Mouse (Mus musculus) v-Abl transformed pro-B cells (cell line): ENCODE data around the gene Bod1l.

Source experiments
- in situ Hi-C, 2 experiments: fragments of 400-800 bp; cut with MboI; formaldehyde crosslinking; loops; one replicate each; pipeline ENCODE4 v1.15.1; 2025; ENCODE audit not compliant: unreplicated experiment in 2 of 2

Bod1l gene

GRCm38 (mm10) chr5:41761509-41762140 is 82.5 kb downstream of the Bod1l start:
- in situ Hi-C loops: no loop called here

GRCm38 (mm10) chr5:41760831-41761508 is 83.1 kb downstream of the Bod1l start:
- in situ Hi-C loops: no loop called here

GRCm38 (mm10) chr5:41760071-41760470 is 84.0 kb downstream of the Bod1l start:
- in situ Hi-C loops: no loop called here

- in situ Hi-C loops: no loop called here
These were observed 85.2 kb downstream of the Bod1l start for GRCm38 (mm10) chr5:41758671-41759639.

- in situ Hi-C loops: no loop called here
These were observed 86.8 kb downstream of the Bod1l start for GRCm38 (mm10) chr5:41757338-41757737.

DNA sequence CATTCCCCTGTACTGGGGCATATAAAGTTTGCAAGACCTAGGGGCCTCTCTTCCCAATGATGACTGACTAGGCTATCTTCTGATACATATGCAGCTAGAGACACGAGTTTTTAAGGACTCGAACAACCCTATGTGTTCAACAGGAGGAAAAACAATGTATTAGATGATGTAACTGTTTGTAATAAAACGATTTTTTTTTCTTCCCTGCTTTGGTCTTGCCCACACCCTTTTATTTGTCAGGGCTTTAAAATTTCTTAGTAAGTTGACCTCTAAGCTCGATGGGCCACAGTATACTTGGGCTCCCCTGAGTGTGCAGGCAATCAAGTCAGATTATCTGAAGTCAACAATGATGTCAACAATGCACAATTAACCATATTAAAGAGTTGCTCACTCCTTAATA is 87.7 kb downstream of the Bod1l start:
- in situ Hi-C loops: no loop called here

- in situ Hi-C loops: no loop called here
These were observed 88.6 kb downstream of the Bod1l start for GRCm38 (mm10) chr5:41755373-41755960.

- in situ Hi-C loops: no loop called here
These were observed 89.3 kb downstream of the Bod1l start for GRCm38 (mm10) chr5:41754836-41755235.

GRCm38 (mm10) chr5:41754226-41754775 is 89.8 kb downstream of the Bod1l start:
- in situ Hi-C loops: no loop called here

- in situ Hi-C loops: no loop called here
These were observed 91.4 kb downstream of the Bod1l start for GRCm38 (mm10) chr5:41752721-41753120.

- in situ Hi-C loops: no loop called here
These were observed 99.0 kb downstream of the Bod1l start for GRCm38 (mm10) chr5:41744898-41745780.

DNA sequence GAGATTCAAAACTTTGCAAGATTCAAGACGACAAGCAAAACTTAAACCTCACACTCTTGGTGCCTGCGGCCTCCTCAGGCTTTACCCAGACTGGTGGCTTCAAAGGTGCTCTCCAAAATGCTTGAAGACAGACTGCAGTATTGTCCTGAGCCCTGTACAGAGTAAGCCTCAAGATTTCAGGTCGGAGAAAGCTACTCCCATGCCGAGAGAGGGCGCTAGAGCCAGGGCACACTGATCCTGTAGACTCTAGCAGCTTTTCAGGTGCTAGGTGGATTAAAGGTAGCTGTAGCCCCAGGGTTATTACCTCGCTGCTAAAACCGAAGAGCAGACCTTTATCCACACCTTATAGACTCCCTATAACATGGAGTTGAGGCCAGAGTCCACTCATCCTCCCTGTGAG is 99.9 kb downstream of the Bod1l start:
- in situ Hi-C loops: no loop called here

GRCm38 (mm10) chr5:41738817-41739216 is 105.3 kb downstream of the Bod1l start:
- in situ Hi-C loops: no loop called here
